Mouse (Mus musculus) megakaryocyte, embryonic 14.5 days (primary cell): ENCODE measurements around the gene Hs6st3.

Experiments used
- FLI1 ChIP-seq: IDR thresholded peaks from 2 replicates; pipeline ENCODE4 v1.6.1; 2012; ENCODE audit warnings: low read length, inconsistent platforms, mixed read lengths
- GATA1 ChIP-seq: IDR thresholded peaks from 3 replicates; pipeline ENCODE4 v1.6.1; 2012; ENCODE audit warnings: mixed read lengths, low read length, inconsistent platforms, borderline replicate concordance

GRCm38 (mm10) chr14:119772040-119772439 lies 633.9 kb downstream of the Hs6st3 start:
- no peak for TF ChIP-seq GATA1
- no peak for TF ChIP-seq FLI1
